Mouse (Mus musculus) ES-Bruce4 (cell line): ENCODE results near the gene Ttll1. TPM values are rescaled to one million over a fixed set of nuclear protein-coding genes. Genes with fewer than 3 reads are reported as not detected.

Experiments used
- H3K27ac ChIP-seq: 2 replicates; pipeline ENCODE4 v1.5.1; 2012; ENCODE audit warnings: low read length, inconsistent platforms; ENCODE audit not compliant: insufficient read depth
- H3K27me3 ChIP-seq: 2 replicates; pipeline ENCODE4 v1.6.1; 2012; ENCODE audit warnings: mild to moderate bottlenecking, low read length, inconsistent platforms; ENCODE audit not compliant: control insufficient read depth, poor library complexity, insufficient read depth, severe bottlenecking
- H3K36me3 ChIP-seq: 2 replicates; pipeline ENCODE4 v1.6.1; 2012; ENCODE audit warnings: inconsistent platforms, mild to moderate bottlenecking, low read length, moderate library complexity; ENCODE audit not compliant: control insufficient read depth, poor library complexity, insufficient read depth, severe bottlenecking
- H3K4me1 ChIP-seq: one replicate; pipeline ENCODE4 v1.8.1; 2011; ENCODE audit warnings: low read length; ENCODE audit not compliant: control insufficient read depth, insufficient read depth
- H3K4me3 ChIP-seq: 2 replicates; pipeline ENCODE4 v1.5.1; 2011; ENCODE audit warnings: low read depth, mild to moderate bottlenecking, low read length
- H3K9ac ChIP-seq: 2 replicates; pipeline ENCODE4 v1.6.1; 2012; ENCODE audit warnings: low read depth, mild to moderate bottlenecking, inconsistent platforms; ENCODE audit not compliant: poor library complexity, severe bottlenecking
- H3K9me3 ChIP-seq: replicated peaks from 2 replicates; pipeline ENCODE4 v1.6.1; 2012; ENCODE audit warnings: mild to moderate bottlenecking, low read length, inconsistent platforms; ENCODE audit not compliant: control insufficient read depth, poor library complexity, insufficient read depth, severe bottlenecking
- CTCF ChIP-seq: IDR thresholded peaks from one replicate; pipeline ENCODE4 v1.8.1; 2011; ENCODE audit warnings: low read depth, low read length
- EP300 ChIP-seq: IDR thresholded peaks from 2 replicates; pipeline ENCODE4 v1.6.1; 2011; ENCODE audit warnings: low read depth, low read length; ENCODE audit not compliant: insufficient read depth
- POLR2A ChIP-seq: IDR thresholded peaks from one replicate; pipeline ENCODE4 v1.8.1; 2011; ENCODE audit warnings: low read length; ENCODE audit not compliant: insufficient read depth
- polyA plus RNA-seq: library from polyadenylated mRNA; stranded (reverse); fragments of >200 nt; gene quantifications from 2 replicates; pipeline ENCODE4 v1.2.4, GENCODE M21; 2011; ENCODE audit warnings: low read depth; ENCODE audit not compliant: missing spikeins, insufficient read depth, insufficient read length

The Ttll1 gene
- polyA plus RNA-seq, 1 experiment: 13.6 TPM

GRCm38 (mm10) chr15:83457541-83457940 lies 53.2 kb downstream of the Ttll1 start:
- Histone ChIP-seq H3K27me3 (no peaks in the 10 kb centered on the region), H3K27ac (no peak overlapping the region), H3K4me1 (peaks cover 1% of the 10 kb centered on the region), H3K9ac (no peak overlapping the region), H3K4me3 (no peak overlapping the region), H3K36me3 (no peaks in the 10 kb centered on the region), H3K9me3 (no peaks in the 10 kb centered on the region)
- no peak for TF ChIP-seq POLR2A
- no peak for TF ChIP-seq CTCF
- no peak for TF ChIP-seq EP300

GRCm38 (mm10) chr15:83455637-83456036 lies 55.1 kb downstream of the Ttll1 start:
- Histone ChIP-seq H3K27me3 (no peaks in the 10 kb centered on the region), H3K9me3 (no peaks in the 10 kb centered on the region), H3K4me1 (peaks cover 5% of the 10 kb centered on the region), H3K27ac (no peak overlapping the region), H3K4me3 (no peak overlapping the region), H3K9ac (no peak overlapping the region), H3K36me3 (no peaks in the 10 kb centered on the region)
- no peak for TF ChIP-seq CTCF
- no peak for TF ChIP-seq POLR2A
- TF ChIP-seq EP300: no peak

- Histone ChIP-seq H3K27me3 (no peaks in the 10 kb centered on the region), H3K4me3 (no peak overlapping the region), H3K9me3 (no peaks in the 10 kb centered on the region), H3K27ac (no peak overlapping the region), H3K36me3 (no peaks in the 10 kb centered on the region), H3K4me1 (peaks cover 5% of the 10 kb centered on the region), H3K9ac (no peak overlapping the region)
- TF ChIP-seq CTCF (no peak), POLR2A (no peak), EP300 (no peak)
Measured at GRCm38 (mm10) chr15:83455034-83455433, 55.7 kb downstream of the Ttll1 start.

- H3K36me3 ChIP-seq: no peaks in the 10 kb centered on the region
- H3K4me3 ChIP-seq: no peak overlapping the region
- no peaks in the 10 kb centered on the region for H3K27me3 ChIP-seq
- peaks cover 5% of the 10 kb centered on the region for H3K4me1 ChIP-seq
- no peak overlapping the region for H3K9ac ChIP-seq
- TF ChIP-seq EP300 (no peak), POLR2A (no peak), CTCF (no peak)
- H3K27ac ChIP-seq: no peak overlapping the region
- H3K9me3 ChIP-seq: no peaks in the 10 kb centered on the region
Measured at GRCm38 (mm10) chr15:83454419-83454818, 56.3 kb downstream of the Ttll1 start.

- H3K4me1 ChIP-seq: peaks cover 5% of the 10 kb centered on the region
- H3K4me3 ChIP-seq: no peak overlapping the region
- H3K9ac ChIP-seq: no peak overlapping the region
- no peaks in the 10 kb centered on the region for H3K36me3 ChIP-seq
- H3K27ac ChIP-seq: no peak overlapping the region
- no peaks in the 10 kb centered on the region for H3K9me3 ChIP-seq
- TF ChIP-seq EP300 (no peak), CTCF (no peak), POLR2A (no peak)
- no peaks in the 10 kb centered on the region for H3K27me3 ChIP-seq
Measured at GRCm38 (mm10) chr15:83453879-83454278, 56.8 kb downstream of the Ttll1 start.

- TF ChIP-seq POLR2A (no peak), CTCF (no peak), EP300 (no peak)
Measured at GRCm38 (mm10) chr15:83452219-83452760, 58.4 kb downstream of the Ttll1 start.

More at GRCm38 (mm10) chr15:83452219-83452760, 58.4 kb downstream of the Ttll1 start:
- no peak overlapping the region for H3K4me3 ChIP-seq
- no peaks in the 10 kb centered on the region for H3K36me3 ChIP-seq
- no peak overlapping the region for H3K27ac ChIP-seq
- H3K9ac ChIP-seq: no peak overlapping the region
- no peaks in the 10 kb centered on the region for H3K27me3 ChIP-seq
- H3K4me1 ChIP-seq: peaks cover 5% of the 10 kb centered on the region
- no peaks in the 10 kb centered on the region for H3K9me3 ChIP-seq
